Mouse (Mus musculus): Measurements from ENCODE around the gene Hist1h4h.

The Hist1h4h gene

GRCm38 (mm10) chr13:23575864-23576313 is 45.0 kb downstream of the Hist1h4h start:
- peak in 1 of 2 experiments; percentile 35 for DNase-seq (ENCODE audit: low spot score in 2 of 2)

- DNase-seq (ENCODE audit: low spot score in 2 of 2): no peak
These were observed 45.6 kb downstream of the Hist1h4h start for GRCm38 (mm10) chr13:23576351-23576881.

GRCm38 (mm10) chr13:23576906-23577639 is 46.2 kb downstream of the Hist1h4h start:
- DNase-seq (ENCODE audit: low spot score in 2 of 2): no peak

GRCm38 (mm10) chr13:23577835-23578234 is 47.0 kb downstream of the Hist1h4h start:
- no peak for DNase-seq (ENCODE audit: low spot score in 2 of 2)
